Comparison of ENCODE assay signal across 8 mouse cellular contexts in genomic region chr11:120580190-120580589, GRCm38 (mm10). TPM values are rescaled to one million over a fixed set of nuclear protein-coding genes. Genes with fewer than 3 reads are reported as not detected.
DNase-seq lines count a peak whose midpoint lies in the region; ATAC-seq and TF ChIP-seq lines count a peak whose summit lies in the region.

No protein-coding gene starts in this region.

- peaks cover 3 to 21% of the 10 kb centered on the region in 2 experiments for H3K4me1 ChIP-seq in ES-E14 (ENCODE audit: control insufficient read depth in 2 of 2, insufficient read depth in 2 of 2, low read length in 2 of 2, poor library complexity in 1 of 2)
- H3K4me1 ChIP-seq in forebrain, embryonic 16.5 days (replicated peaks; ENCODE audit: control insufficient read depth, insufficient read depth, low read length): peaks cover 18% of the 10 kb centered on the region
- peaks cover 48% of the 10 kb centered on the region for H3K4me1 ChIP-seq in kidney, embryonic 15.5 days

- H3K27me3 ChIP-seq in forebrain, embryonic 16.5 days (replicated peaks; ENCODE audit: control insufficient read depth, insufficient read depth, low read length): no peaks in the 10 kb centered on the region
- no peaks in the 10 kb centered on the region for H3K27me3 ChIP-seq in kidney, embryonic 15.5 days

- in situ Hi-C loops in ES-E14 (cut with MboI; ENCODE audit: low sequenced_read_pairs in 2 of 2, unreplicated experiment in 2 of 2): no loop called here

- peak overlapping the region; percentile 88 to 89 for H3K4me3 ChIP-seq in ES-E14 (ENCODE audit: insufficient read depth in 1 of 2, low read depth in 1 of 2, low read length in 2 of 2, poor library complexity in 1 of 2, severe bottlenecking in 1 of 2)
- peak overlapping the region; percentile 89 for H3K4me3 ChIP-seq in forebrain, embryonic 16.5 days (replicated peaks; ENCODE audit: low read length)
- H3K4me3 ChIP-seq in kidney, embryonic 15.5 days (replicated peaks): peak overlapping the region; percentile 95

- no peak for ATAC-seq in CD4-positive, CD25-positive, alpha-beta regulatory T cell, adult 4 months
- no peak for ATAC-seq in forebrain, embryonic 16.5 days
- no peak for ATAC-seq in kidney, embryonic 15.5 days (replicated peaks; ENCODE audit: low FRiP score)

- DNase-seq in CD4-positive, CD25-positive, alpha-beta regulatory T cell, adult 2 months (ENCODE audit: low read depth, low spot score): peak; percentile 44
- no peak for DNase-seq in ES-E14 (ENCODE audit: low read depth, low spot score)
- peak; percentile 67 for DNase-seq in lung, postnatal 36 days
- peak; percentile 42 for DNase-seq in thymus, postnatal 14 days
- no peak for DNase-seq in T-cell, adult 2 months (ENCODE audit: low spot score)

- H3K9me3 ChIP-seq in ES-E14 (ENCODE audit: control insufficient read depth, insufficient read depth, low read depth, low read length): no peaks in the 10 kb centered on the region
- no peaks in the 10 kb centered on the region for H3K9me3 ChIP-seq in forebrain, embryonic 16.5 days (ENCODE audit: control insufficient read depth, low read length)
- no peaks in the 10 kb centered on the region for H3K9me3 ChIP-seq in kidney, embryonic 15.5 days (replicated peaks)

- peak overlapping the region; percentile 98 for H3K4me2 ChIP-seq in forebrain, embryonic 16.5 days (ENCODE audit: low read length)
- H3K4me2 ChIP-seq in kidney, embryonic 15.5 days: peak overlapping the region; percentile 90

- peak overlapping the region; percentile 95 for H3K9ac ChIP-seq in ES-E14 (ENCODE audit: insufficient read depth, low read depth, low read length, poor library complexity, severe bottlenecking)
- peak overlapping the region; percentile 85 for H3K9ac ChIP-seq in forebrain, embryonic 16.5 days (replicated peaks; ENCODE audit: low read depth, low read length)
- H3K9ac ChIP-seq in kidney, embryonic 15.5 days: peak overlapping the region; percentile 96

- H3K36me3 ChIP-seq in ES-E14 (ENCODE audit: control insufficient read depth, insufficient read depth, low read length, poor library complexity, severe bottlenecking): peaks cover 29% of the 10 kb centered on the region
- peaks cover 18% of the 10 kb centered on the region; the same call in 1 of the 2 replicates for H3K36me3 ChIP-seq in forebrain, embryonic 16.5 days (ENCODE audit: control insufficient read depth, insufficient read depth)
- peaks cover 47% of the 10 kb centered on the region for H3K36me3 ChIP-seq in kidney, embryonic 15.5 days

- peak overlapping the region; percentile 98; the same call in 1 of the 2 replicates for H3K27ac ChIP-seq in ES-E14 (ENCODE audit: insufficient read depth, low read depth, low read length, poor library complexity, severe bottlenecking)
- H3K27ac ChIP-seq in forebrain, embryonic 16.5 days (ENCODE audit: low read length): peak overlapping the region; percentile 88
- H3K27ac ChIP-seq in kidney, embryonic 15.5 days: peak overlapping the region; percentile 94

- 63% methylated on average over 7 of the region's 7 CpGs for WGBS in forebrain, embryonic 16.5 days
- 56% methylated on average over 7 of the region's 7 CpGs for WGBS in kidney, embryonic 15.5 days

TF ChIP-seq in ES-E14, 5 proteins besides CTCF, POLR2A, EP300 and RAD21:
- TF ChIP-seq CHD2 (IDR thresholded peaks at IDR 0.05; ENCODE audit: low read depth, low read length) (no peak), MAFK (IDR thresholded peaks at IDR 0.05; ENCODE audit: insufficient read depth, low read depth, low read length) (no peak), HCFC1 (IDR thresholded peaks at IDR 0.05; ENCODE audit: borderline replicate concordance, insufficient read depth, low read length) (no peak), ZC3H11A (IDR thresholded peaks at IDR 0.05; ENCODE audit: borderline replicate concordance, low read depth, low read length) (no peak), ZNF384 (IDR thresholded peaks at IDR 0.05; ENCODE audit: low read depth, low read length) (no peak)

RNA-seq across cellular contexts. Expression of gene Arhgdia, which starts 1.2 kb away (rescaled TPM):
- polyA plus RNA-seq in CD4-positive, CD25-positive, alpha-beta regulatory T cell, adult 4 months (2017; shearing (Covaris generic)): 100 to 1,000 TPM; 554 to 866 TPM
- total RNA-seq in ES-E14 (2012; rRNA removed): 161 and 253 TPM in 2 replicates
- polyA plus RNA-seq in forebrain, embryonic 16.5 days (2015; fragmentation: Nextera tagmentation; extraction: Ambion mirVana): 477 and 485 TPM in 2 replicates
- 588 and 644 TPM in 2 replicates for polyA plus RNA-seq in kidney, embryonic 15.5 days (2015; fragmentation: Nextera tagmentation; extraction: Ambion mirVana)

RNA-seq across cellular contexts. Expression of gene P4hb, which starts 7.1 kb away (rescaled TPM):
- 100 to 1,000 TPM; 162 to 169 TPM for polyA plus RNA-seq in CD4-positive, CD25-positive, alpha-beta regulatory T cell, adult 4 months (2017; shearing (Covaris generic))
- total RNA-seq in ES-E14 (2012; rRNA removed): 904 and 977 TPM in 2 replicates
- polyA plus RNA-seq in forebrain, embryonic 16.5 days (2015; fragmentation: Nextera tagmentation; extraction: Ambion mirVana): 238 and 265 TPM in 2 replicates
- polyA plus RNA-seq in kidney, embryonic 15.5 days (2015; fragmentation: Nextera tagmentation; extraction: Ambion mirVana): 718 and 736 TPM in 2 replicates

RNA-seq across cellular contexts. Expression of gene Alyref, which starts 18.0 kb away (rescaled TPM):
- polyA plus RNA-seq in CD4-positive, CD25-positive, alpha-beta regulatory T cell, adult 4 months (2017; shearing (Covaris generic)): 10 to 100 TPM in 1 of 2 experiments, 1 to 10 TPM in 1; 8.5 to 42.6 TPM
- total RNA-seq in ES-E14 (2012; rRNA removed): 300 and 397 TPM in 2 replicates
- polyA plus RNA-seq in forebrain, embryonic 16.5 days (2015; fragmentation: Nextera tagmentation; extraction: Ambion mirVana): 287 and 320 TPM in 2 replicates
- 494 TPM in 2 replicates for polyA plus RNA-seq in kidney, embryonic 15.5 days (2015; fragmentation: Nextera tagmentation; extraction: Ambion mirVana)

RNA-seq across cellular contexts. Expression of gene Anapc11, which starts 18.0 kb away (rescaled TPM):
- 100 to 1,000 TPM; 122 to 134 TPM for polyA plus RNA-seq in CD4-positive, CD25-positive, alpha-beta regulatory T cell, adult 4 months (2017; shearing (Covaris generic))
- 87.4 and 98.4 TPM in 2 replicates for total RNA-seq in ES-E14 (2012; rRNA removed)
- polyA plus RNA-seq in forebrain, embryonic 16.5 days (2015; fragmentation: Nextera tagmentation; extraction: Ambion mirVana): 178 and 192 TPM in 2 replicates
- polyA plus RNA-seq in kidney, embryonic 15.5 days (2015; fragmentation: Nextera tagmentation; extraction: Ambion mirVana): 193 and 206 TPM in 2 replicates

RNA-seq across cellular contexts. Expression of gene Npb, which starts 28.1 kb away (rescaled TPM):
- not detected for polyA plus RNA-seq in CD4-positive, CD25-positive, alpha-beta regulatory T cell, adult 4 months (2017; shearing (Covaris generic))
- 0.69 and 0.94 TPM in 2 replicates for total RNA-seq in ES-E14 (2012; rRNA removed)
- not detected in 2 replicates for polyA plus RNA-seq in forebrain, embryonic 16.5 days (2015; fragmentation: Nextera tagmentation; extraction: Ambion mirVana)
- 24.4 and 25.2 TPM in 2 replicates for polyA plus RNA-seq in kidney, embryonic 15.5 days (2015; fragmentation: Nextera tagmentation; extraction: Ambion mirVana)

Comparison
In these comparisons a context has a peak if more than half of its experiments do, and no peak if none do; other contexts are left out.
1. DNase-seq: peak in CD4-positive, CD25-positive, alpha-beta regulatory T cell, adult 2 months (single experiment), lung, postnatal 36 days (single experiment) and thymus, postnatal 14 days (single experiment); none in ES-E14 (single experiment) and T-cell, adult 2 months (single experiment).
2. Peak in every context shown above with its lines, with median percentiles within 50 percentile points of each other: H3K27ac ChIP-seq, H3K4me3 ChIP-seq and H3K9ac ChIP-seq.